Mouse (Mus musculus) C3H10T1/2 (cell line): ENCODE results near the gene BC030867. TPM values are rescaled to one million over a fixed set of nuclear protein-coding genes. Genes with fewer than 3 reads are reported as not detected.

Experiments
- polyA plus RNA-seq, 2 experiments: library from polyadenylated mRNA; unstranded; fragments of >200 nt; fragmentation: generic; extraction: Trizol; gene quantifications; one replicate each; pipeline ENCODE4 v1.2.1; 2012; ENCODE audit warnings: missing spikeins in 2 of 2

The BC030867 gene
- polyA plus RNA-seq, result 10 to 100 TPM in 1 of 2 experiments, 1 to 10 TPM in 1; 9.6 to 23.1 TPM

DNA sequence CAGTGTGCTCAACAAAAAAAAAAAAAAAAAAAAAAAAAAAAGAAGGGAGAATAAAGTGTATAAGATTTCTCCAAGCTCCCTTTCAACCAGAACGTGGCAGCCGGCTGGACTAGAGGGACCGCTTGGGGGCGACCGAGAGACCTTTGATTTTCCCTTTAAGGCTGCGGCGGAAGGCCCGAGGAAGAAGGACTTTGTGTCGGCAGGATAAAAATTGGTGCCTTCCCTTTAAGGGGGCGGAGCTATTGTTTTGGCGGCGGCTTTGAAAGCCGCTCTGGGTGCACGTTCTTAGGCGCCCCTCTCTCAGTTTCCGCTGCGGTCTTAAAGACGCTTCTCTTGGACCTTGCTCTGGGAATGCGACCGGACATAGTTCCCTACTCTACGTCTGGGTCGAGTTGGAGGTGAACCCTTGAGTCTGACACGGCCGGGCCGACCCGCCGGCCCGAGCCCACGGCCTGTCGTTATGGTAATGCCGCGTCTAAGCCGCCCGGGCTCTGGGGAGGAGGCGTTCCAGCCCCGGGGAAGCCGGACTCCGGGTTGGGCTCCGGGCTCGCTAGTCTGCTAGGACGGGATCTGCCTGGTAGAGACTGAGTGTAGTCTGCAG lies at the start of gene BC030867:
Gene BC030867, plus strand, starts transcription at position 253 of the 601 bp plus-strand sequence.

DNA sequence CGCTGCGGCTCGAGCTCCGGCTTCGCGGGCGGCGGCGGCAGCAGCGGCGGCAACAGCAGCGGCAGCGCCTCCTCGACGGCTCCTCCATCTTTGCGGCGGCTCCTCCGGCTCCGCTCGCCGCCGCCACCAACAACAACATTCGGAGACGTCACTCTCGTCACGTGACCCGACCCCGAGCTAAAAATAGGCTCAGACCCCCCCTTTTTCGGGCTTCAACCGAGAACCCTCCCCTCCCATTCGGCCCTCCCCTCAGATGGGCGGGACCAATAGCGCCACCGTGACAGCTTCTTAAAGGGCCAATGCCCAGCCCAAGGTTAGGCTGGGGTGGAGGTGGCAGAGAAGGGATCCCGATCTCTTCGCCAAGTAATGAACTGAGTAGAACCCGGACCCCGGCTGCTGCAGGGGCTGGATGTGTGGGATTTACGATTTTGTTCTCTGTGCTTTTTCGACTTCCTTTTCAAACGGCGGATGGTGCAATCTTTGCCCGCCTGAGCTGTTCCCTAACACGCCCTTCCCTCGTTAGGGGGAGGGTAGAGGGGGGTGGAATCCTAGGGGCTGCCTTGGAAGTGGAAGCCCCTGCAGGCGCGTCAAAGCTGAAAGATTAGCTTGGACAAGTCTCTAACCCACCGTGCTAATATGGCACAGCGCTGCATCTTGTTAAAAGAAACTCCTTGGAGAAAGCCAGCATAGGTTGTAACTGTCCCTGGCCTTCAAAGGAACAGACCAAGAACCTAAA lies 18.5 kb upstream of the BC030867 start, which contains the start of gene Hdac5:
Gene Hdac5, minus strand, starts transcription at position 161 of the 736 bp plus-strand sequence.

DNA sequence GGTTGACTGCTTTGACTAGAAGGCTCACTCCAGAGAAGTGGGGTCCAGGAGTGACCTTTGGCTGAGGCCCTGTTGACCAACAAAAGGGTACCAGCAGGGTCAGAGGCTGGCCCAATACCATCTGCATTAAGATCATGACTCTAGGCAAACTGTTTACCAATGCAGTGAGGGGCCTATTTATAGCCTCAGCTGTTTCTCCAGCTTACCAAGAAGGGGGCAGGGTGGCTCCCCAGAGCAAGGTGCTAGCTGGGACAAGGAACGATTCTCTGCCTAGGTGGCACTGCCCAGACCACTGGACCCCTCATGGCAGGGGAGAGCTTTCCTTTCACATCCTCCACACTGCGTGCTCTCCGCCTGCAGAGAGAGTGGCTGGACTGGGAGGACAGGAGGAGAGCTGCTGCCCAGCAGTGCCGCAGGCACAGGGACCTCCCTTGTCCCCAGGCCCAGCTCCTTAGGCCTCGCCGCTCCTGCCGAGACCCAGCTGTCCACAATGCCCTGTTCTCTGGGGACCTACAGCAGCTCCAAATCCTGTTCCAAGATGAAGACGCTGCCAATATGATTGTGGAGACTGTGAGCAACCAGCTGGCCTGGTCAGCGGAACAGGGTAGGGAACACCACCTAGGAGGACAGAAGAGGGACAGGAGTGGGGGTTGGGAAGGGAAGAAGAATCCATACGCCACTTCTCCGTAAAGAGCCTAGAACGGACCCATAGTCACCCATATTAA lies 20.0 kb downstream of the BC030867 start, which contains the start of gene Asb16:
Gene Asb16, plus strand, starts transcription at position 224 of the 725 bp plus-strand sequence.

DNA sequence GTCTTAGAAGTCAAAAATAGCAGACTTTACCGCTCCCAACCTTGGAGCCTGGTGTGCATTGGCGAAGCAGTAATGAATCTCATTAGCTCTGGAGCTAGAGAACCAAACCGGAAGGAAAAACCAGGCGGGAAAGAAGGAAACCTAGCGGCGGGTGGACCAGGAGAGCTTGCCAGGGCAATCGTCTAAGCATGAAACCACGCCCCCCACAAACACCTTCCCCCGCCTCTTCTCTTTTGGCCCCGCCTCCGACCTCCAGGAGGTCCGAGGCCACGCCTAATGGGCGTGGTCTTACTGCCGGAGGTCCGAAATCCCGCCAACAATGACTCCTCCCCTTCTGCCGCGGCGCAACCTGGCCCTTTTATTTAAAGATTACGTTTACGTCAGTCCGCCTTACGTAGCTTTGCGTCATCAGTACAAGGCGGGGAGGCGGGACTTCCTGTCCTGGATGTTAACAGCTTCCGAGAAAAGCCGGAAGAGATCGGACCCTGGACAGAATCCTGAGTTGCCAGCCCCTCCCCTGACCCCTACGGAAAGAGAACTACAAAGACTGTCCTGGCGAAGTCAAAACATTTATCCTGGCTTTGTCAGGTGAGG lies 35.9 kb downstream of the BC030867 start, which contains the start of gene Tmub2:
Gene Tmub2, plus strand, starts transcription at position 431 of the 594 bp plus-strand sequence.

DNA sequence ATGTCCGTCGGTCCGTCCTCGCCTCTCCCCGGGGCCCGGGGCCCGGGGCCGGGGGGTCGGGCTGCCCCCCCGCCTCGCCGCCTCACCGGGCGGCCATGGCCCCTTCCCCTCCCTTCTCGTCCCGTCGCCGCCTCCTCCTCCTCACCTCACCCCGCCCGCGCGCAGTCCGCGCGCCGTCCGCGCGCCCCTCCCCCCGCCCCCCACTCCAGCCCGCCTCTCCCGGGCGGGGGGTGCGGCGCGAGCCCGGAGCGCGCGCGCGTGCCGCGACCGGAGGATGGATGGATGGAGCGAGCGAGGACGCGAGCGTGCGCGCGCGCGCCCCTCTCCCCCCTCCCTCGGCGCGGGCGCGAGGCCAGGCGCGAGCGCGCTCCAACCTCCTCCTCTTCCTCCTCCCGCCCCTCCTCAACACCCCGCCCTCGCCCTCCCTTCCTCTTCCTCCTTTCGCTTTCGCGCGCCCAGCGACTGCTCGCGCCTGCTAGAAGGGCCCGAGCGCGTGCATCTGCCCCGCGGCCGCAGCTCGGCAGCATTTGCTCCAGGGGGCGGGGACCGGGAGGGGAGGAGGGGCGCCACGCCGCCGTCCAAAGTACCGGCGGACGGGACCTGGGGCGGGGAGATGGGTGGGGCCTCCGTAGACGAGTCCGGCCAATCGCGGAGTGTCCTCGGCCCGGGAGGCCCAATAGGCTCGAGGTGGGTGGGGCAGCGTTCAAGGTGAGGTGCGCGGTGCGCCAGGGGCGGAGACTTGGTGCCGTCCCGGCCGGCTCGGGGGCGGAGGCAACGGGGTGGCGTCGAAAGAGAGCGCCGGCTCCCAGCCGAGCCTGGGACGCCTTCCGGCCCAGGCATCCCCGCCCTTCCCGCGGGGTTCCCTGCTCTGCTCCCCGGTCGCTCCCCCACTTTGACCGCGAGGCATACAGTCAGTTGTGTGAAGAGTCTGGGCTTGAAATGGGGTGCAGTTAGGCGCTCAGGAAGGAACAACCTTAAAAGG lies 48.1 kb downstream of the BC030867 start, which contains the start of gene Atxn7l3:
Gene Atxn7l3, minus strand, starts transcription at position 141 of the 982 bp plus-strand sequence.

Other genes starting within 250 kb of the BC030867 start
- gene Mpp3, start 220.4 kb upstream of the BC030867 start, polyA plus RNA-seq, result under 1 TPM; 0.02 to 0.05 TPM
- under 1 TPM in 1 of 2 experiments, not detected in 1; 0.02 TPM for gene Cd300lg, start 207.4 kb upstream of the BC030867 start, polyA plus RNA-seq
- gene Mpp2, start 160.4 kb upstream of the BC030867 start, polyA plus RNA-seq, result 10 to 100 TPM in 1 of 2 experiments, 1 to 10 TPM in 1; 3.8 to 15.4 TPM
- not detected for gene Ppy, start 147.6 kb upstream of the BC030867 start, polyA plus RNA-seq
- not detected for gene Pyy, start 141.1 kb upstream of the BC030867 start, polyA plus RNA-seq
- gene Nags, start 103.4 kb upstream of the BC030867 start, polyA plus RNA-seq, result not detected
- 10 to 100 TPM; 24.0 to 44.0 TPM for gene Tmem101, start 92.5 kb upstream of the BC030867 start, polyA plus RNA-seq
- gene Lsm12, start 63.6 kb upstream of the BC030867 start, polyA plus RNA-seq, result 10 to 100 TPM; 17.9 to 37.4 TPM
- gene G6pc3, start 59.3 kb upstream of the BC030867 start, polyA plus RNA-seq, result 100 to 1,000 TPM in 1 of 2 experiments, 10 to 100 TPM in 1; 80.3 to 103 TPM
- gene Hdac5, start 18.7 kb upstream of the BC030867 start, polyA plus RNA-seq, result 100 to 1,000 TPM; 104 to 125 TPM
- under 1 TPM in 1 of 2 experiments, not detected in 1; 0.02 TPM for gene Asb16, start 19.9 kb downstream of the BC030867 start, polyA plus RNA-seq
- 10 to 100 TPM; 21.1 to 73.1 TPM for gene Tmub2, start 36.0 kb downstream of the BC030867 start, polyA plus RNA-seq
- 10 to 100 TPM; 20.5 to 42.9 TPM for gene Atxn7l3, start 47.7 kb downstream of the BC030867 start, polyA plus RNA-seq
- 10 to 100 TPM; 31.9 to 89.4 TPM for gene Ubtf, start 70.9 kb downstream of the BC030867 start, polyA plus RNA-seq
- not detected for gene Slc4a1, start 117.3 kb downstream of the BC030867 start, polyA plus RNA-seq
- gene Rundc3a, start 144.5 kb downstream of the BC030867 start, polyA plus RNA-seq, result 1 to 10 TPM; 4.3 to 7.9 TPM
- gene Slc25a39, start 159.1 kb downstream of the BC030867 start, polyA plus RNA-seq, result 100 to 1,000 TPM; 249 to 543 TPM
- gene Grn, start 181.4 kb downstream of the BC030867 start, polyA plus RNA-seq, result 100 to 1,000 TPM; 147 to 420 TPM
- gene Fam171a2, start 198.8 kb downstream of the BC030867 start, polyA plus RNA-seq, result 10 to 100 TPM; 12.6 to 60.7 TPM
- gene Itga2b, start 221.2 kb downstream of the BC030867 start, polyA plus RNA-seq, result 10 to 100 TPM in 1 of 2 experiments, 1 to 10 TPM in 1; 7.5 to 84.4 TPM